Mouse (Mus musculus) kidney, adult 2 months (tissue): ENCODE data around the gene Ppa1.

Experiments
- CTCF ChIP-seq: fragments of 200-500 bp; conservative IDR thresholded peaks from 2 replicates; pipeline ENCODE4 v1.5.1; 2011; ENCODE audit warnings: low read depth, mild to moderate bottlenecking, control low read depth, low read length, moderate library complexity, mixed read lengths; ENCODE audit not compliant: insufficient read depth, insufficient read length
- POLR2A ChIP-seq: fragments of 200-500 bp; IDR thresholded peaks from one replicate; pipeline ENCODE4 v1.6.1; 2011; ENCODE audit warnings: low read depth, low read length, control low read depth

DNA sequence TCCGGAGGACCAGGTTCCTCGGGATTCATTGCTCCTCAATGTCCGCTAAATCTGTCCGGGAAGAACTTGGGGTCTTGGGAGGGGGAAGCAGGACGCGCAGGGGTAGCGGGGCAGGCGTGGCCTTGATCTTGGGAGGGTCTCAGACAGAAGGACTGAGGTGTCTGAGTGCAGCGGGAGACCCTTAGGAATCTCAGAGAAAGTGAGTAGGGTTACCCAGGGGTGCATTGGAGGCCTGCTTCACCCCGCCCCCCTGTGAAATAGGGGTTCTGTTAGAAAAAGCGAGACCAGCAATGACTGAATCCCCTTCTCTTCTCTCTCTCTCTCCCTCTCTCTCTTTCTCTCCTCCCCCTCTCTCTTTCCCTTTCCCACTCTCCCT is 67.1 kb downstream of the Ppa1 start:
- TF ChIP-seq POLR2A (no peak), CTCF (no peak)
